Mouse (Mus musculus) brain, embryonic 14.5 days (tissue): Measurements from ENCODE around the gene Mt1. TPM values are rescaled to one million over a fixed set of nuclear protein-coding genes. Genes with fewer than 3 reads are reported as not detected.
A peak's percentile ranks its signal among the peaks of the same experiment; 100 is the strongest.

Experiments
- DNase-seq: peaks from one replicate; pipeline ENCODE4 v3.0.0-alpha.2; 2011; ENCODE audit warnings: low read depth
- CTCF ChIP-seq: fragments of 200-500 bp; IDR thresholded peaks from 2 replicates; pipeline ENCODE4 v1.5.1; 2012; ENCODE audit warnings: inconsistent platforms, mild to moderate bottlenecking, moderate library complexity, borderline replicate concordance; ENCODE audit not compliant: insufficient read depth, insufficient read length; ENCODE audit errors: extremely low read depth
- POLR2A ChIP-seq: fragments of 200-500 bp; IDR thresholded peaks from 2 replicates; pipeline ENCODE4 v1.6.1; 2012; ENCODE audit warnings: mild to moderate bottlenecking, inconsistent platforms, borderline replicate concordance; ENCODE audit not compliant: poor library complexity, insufficient read depth, insufficient read length, severe bottlenecking; ENCODE audit errors: extremely low read depth
- polyA plus RNA-seq: library from polyadenylated mRNA; depleted of rRNA; stranded (reverse); fragments of >200 nt; gene quantifications from 2 replicates; pipeline ENCODE4 v1.2.3, GENCODE M21; 2012

The Mt1 gene
- polyA plus RNA-seq, 1 experiment = 38.9 TPM

DNA sequence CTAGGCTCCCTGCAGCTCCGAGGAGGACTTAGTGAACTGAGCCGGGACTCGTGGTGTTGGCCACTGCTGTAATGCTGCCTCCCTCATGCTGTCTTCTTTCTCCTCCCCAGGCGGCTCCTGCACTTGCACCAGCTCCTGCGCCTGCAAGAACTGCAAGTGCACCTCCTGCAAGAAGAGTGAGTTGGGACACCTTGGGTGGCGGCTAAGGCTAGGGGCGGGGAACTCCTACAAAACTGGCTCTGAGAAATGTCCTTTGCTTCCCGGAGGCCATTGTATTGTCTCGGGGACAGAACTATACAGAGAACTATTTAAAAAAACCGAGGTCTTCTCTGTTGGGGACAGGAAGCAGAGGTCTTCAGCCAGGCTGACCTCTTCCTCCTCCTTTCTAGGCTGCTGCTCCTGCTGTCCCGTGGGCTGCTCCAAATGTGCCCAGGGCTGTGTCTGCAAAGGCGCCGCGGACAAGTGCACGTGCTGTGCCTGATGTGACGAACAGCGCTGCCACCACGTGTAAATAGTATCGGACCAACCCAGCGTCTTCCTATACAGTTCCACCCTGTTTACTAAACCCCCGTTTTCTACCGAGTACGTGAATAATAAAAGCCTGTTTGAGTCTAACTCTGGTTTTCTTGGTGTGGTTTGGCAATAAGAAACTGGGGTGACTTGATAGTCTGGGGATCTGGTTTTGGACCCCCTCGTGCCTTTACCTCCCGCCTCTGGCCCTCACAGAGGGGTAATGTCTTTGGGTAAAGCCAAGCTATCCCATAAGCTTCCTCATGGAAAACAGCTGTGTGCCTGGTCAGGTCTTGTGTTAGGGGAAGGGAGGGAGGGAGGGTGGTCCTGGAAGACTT, 1.1 kb downstream of the Mt1 start:
- no peak for TF ChIP-seq POLR2A
- no peak for TF ChIP-seq CTCF
- no peak for DNase-seq

DNA sequence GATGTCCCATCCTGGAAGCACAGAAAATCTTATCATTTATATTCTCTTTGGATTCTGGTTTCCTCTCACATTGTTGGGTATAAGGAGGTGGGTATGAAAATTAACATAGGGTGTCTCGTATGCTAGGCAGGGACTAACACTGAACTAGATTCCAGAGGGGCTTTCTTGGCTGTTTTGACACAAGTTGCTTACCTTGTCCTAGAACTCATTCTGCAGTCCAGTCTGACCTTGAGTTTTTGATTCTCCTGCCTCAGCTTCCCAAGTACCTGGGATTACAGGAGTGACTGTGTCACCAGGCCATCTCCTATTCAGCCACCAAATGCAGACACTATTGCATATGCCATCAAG, 1.7 kb downstream of the Mt1 start:
- DNase-seq = no peak
- TF ChIP-seq CTCF (no peak), POLR2A (no peak)

DNA sequence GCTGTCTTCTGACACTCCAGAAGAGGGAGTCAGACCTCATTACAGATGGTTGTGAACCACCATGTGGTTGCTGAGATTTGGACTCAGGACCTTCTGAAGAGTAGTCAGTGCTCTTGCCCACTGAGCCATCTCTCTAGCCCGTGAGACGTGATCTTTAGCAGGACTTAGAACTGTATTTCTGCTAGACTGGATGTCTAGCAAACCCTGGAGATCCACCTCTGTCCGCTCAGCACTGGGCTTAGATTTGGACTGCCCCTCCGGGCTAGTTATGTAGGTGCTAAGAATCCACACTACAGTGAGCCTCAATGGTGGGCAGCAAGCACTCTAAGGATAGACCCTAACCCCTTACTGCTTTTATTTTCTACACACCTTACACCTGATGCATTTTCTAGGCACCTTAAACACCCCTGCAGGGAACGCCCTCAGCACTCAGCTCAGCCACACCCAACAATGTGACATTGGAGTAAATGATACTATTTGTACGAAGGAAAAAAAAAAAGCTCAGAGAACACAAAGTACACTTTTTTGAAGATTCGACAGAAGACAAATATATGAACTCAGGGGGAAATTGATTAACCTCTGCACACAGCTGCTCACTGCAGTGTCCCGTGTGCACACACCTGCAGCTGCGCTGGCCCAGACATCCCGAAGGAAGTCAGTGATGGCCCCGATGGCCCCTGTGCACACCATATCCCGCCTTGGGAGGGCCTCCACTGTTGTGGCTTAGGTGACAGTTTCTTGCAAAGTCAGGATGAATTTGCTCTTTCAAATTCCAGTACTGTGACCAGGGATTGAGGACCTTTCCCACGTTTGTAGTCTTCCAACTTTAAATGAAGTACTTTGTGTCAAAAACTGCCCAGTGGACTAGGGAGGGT, 3.4 kb downstream of the Mt1 start:
- DNase-seq = no peak
- no peak for TF ChIP-seq POLR2A
- TF ChIP-seq CTCF = no peak

DNA sequence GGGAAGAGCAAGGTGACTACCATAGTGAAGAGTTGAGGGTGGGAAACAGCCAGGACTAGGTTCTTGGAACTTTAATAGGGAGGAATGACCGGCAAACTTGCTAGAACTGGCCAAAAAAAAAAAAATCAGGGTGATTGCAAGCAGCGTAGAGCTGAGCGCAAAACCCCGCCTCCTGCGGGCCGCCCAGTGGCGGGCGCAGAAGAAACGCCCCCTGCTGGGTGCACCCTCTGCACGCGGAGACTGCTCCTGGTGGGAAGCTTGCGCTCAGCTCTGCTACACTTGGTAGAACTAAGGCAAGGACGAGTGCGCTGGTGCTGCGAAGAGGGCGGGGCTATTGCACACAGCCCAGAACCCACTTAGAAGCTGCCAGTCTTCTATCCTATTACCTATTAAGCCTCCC, 4.2 kb downstream of the Mt1 start:
- peak; percentile 80 for DNase-seq
- TF ChIP-seq CTCF = peak; percentile 56
- TF ChIP-seq POLR2A = no peak

DNA sequence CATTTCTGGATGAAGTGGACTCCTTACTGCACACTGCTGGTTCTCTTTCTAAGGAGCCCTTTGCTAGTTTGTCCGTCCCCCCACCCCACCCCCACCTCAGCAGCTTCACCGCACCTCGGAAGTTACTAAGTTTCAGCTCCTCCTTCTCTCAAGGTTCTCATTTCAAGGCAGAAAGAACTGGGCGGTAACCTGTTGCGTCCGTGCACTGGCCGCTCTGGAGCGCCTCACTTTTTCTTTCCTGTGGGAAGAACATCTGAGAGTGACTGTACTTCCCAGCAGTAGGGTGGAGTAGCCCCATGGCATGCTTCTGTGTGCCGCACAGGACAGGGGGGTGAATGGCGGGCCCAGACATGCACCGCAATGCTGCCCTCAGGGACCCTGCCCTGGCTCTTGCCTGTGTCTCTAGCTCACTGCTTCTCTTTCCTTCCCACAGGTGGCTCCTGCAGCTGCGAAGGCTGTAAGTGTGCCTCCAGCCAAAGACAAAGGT, 5.5 kb downstream of the Mt1 start:
- no peak for TF ChIP-seq CTCF
- no peak for TF ChIP-seq POLR2A
- DNase-seq = no peak

DNA sequence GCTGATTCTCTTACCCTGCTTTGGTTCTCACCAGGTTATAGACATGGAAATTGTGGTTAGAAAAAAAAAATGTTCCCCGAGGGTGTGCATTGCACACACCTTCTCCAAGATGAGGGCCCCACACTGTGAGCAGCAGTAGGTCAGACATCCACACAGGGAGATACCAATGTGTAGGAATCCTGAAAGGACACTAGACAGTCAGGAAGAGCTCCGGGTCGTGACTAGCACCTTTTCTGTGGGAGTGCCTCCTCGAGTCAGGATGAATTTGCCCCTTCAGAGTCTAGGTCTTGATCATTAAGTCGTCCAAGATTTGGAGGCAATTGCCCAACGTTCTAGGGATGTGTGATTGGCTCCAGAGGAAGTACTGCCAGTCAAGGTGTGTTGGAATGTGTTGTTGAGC, 6.9 kb downstream of the Mt1 start:
- no peak for TF ChIP-seq CTCF
- TF ChIP-seq POLR2A = no peak
- no peak for DNase-seq

DNA sequence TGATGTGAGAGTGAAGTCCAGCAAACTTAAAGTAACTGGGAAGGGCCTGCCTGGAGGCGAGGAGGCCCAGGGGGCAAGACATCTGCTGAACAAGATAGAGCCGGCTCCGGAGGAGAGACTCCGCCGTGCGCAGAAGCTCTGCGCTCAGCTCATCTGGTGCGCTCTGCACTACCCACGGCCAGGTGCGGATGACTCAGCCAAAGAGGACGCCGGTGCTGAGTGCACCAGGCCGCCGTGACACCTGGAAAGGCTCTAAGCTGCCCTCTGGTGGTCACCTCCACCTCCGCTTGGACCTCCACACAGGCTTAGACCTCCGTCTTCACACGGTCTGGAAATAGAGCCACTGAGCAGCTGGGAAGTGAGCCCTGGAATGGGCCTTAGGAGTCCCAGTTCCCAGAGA, 7.7 kb downstream of the Mt1 start:
- TF ChIP-seq CTCF = peak; percentile 71
- TF ChIP-seq POLR2A = no peak
- DNase-seq = peak; percentile 68

DNA sequence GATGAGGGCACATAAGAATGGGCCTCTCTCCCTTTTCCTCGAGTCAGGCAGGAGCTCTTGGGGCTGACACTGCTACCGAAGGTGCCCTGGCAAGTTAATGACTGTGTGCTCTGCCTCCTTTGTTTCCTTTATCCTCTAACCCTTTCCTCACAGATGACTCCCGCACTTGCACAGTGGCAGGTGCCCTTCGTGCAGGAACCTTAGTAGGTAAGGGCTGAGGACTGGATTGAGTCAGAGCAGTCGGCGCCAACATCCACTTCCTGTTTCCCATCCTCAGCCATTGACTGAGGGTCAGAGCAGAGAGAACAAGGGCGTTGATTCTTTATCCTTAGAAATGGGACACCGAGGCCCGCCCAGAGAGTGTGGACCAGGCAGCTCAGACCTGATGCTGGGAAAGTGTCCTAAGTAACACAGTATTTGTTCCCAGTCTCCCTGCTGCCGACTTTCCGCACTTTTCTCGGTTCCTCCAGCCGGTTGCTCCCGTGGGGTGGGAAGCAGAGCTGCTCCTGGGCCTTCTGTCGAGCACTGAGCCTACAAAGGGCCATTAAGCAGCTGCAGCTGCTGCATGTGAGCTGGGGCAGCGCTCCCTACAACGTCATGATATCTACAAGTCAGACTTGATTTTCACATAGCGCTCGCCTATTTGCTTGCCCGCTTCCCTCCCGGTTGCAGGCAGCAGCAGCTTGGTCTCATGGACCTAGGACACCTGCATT, 8.6 kb downstream of the Mt1 start:
- TF ChIP-seq CTCF (no peak), POLR2A (no peak)
- peak; percentile 70 for DNase-seq

DNA sequence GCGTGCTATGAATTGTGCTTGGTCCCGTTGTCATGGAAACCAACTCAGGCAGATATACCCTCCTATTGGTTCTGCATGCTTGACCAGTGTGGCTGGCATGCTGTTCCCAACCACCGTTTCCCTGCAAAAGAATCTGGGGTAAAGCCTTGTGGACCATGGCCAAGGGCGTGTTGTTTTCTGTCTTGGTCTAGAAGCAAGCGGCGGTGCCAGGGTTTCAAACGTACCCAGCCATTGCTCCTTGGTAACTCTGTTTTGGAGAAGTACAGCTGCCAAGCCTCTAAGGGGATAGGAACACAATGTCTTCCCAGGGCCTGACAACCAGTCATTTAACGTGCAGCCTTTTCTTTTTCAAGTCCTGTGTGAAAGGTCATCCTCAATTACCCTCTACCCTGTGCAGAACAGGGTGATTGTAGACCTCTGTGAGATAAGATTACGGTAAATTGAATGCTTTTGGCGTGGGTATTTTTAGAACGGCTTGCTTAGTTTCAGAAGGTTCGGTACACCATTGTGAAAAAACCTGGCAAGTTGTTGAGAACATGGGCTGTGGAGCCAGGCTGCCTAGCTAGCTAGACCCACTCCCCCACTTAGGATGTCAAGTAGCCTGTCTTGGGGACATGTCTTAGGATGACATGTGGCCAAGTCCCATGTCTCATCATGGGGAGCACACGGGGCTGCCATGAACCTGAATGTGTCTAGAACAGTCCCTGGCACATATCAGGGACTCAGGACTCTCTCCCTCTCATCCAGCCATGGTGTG, 10.6 kb downstream of the Mt1 start:
- TF ChIP-seq POLR2A = no peak
- no peak for TF ChIP-seq CTCF
- peak; percentile 84 for DNase-seq

DNA sequence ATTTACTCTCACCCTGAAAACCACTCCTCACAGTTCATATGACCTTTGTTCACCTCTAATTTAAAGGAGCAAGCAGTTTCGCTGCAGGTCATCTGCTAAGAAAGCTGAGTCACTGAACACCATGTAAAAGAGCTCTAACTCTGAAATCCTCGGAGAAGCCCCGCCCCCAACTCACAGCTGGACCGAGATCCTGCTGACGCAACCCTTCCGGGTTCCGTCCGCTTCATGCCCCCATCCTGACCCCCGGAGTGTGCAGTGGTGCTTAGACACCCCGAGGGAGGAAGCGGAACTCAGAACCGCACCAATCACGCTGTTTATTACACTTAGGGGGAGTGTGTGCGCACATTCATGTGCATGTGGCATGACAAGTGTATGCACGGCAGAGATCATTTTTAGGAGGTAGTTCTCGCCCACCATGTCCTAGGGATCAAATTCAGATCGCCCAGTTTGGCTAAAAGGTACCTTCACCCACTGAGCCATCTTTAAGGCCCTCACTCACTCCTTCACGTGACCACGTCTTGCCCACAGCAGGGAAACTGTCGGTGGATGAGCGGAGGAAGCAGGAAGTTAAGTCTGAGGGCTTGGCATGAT, 12.3 kb downstream of the Mt1 start:
- peak; percentile 23 for DNase-seq
- TF ChIP-seq CTCF (no peak), POLR2A (no peak)

DNA sequence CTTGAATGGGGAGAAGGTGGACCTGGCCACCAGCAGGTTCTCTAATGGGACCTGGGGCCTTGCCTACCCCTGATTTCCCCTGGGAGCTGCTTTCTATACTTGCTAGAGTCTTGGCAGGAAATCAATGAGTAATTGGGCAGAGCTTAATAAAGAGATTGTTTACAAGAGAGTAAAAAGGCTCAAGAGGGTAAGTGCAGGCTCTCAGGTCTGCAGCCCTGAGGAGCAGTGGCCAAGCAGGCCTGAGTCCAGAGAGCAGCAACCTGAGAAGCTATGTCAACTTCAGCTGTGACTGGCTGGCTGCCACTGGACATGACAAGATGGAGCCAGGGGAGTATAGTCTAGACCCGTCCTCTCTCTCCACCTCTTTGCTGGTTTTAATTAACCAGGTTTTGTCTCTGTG, 14.0 kb downstream of the Mt1 start:
- TF ChIP-seq POLR2A (no peak), CTCF (no peak)
- peak; percentile 70 for DNase-seq
